8 mouse cellular contexts compared by ENCODE assay signal in genomic region chr2:153239860-153240480, GRCm38 (mm10). TPM values are rescaled to one million over a fixed set of nuclear protein-coding genes. Genes with fewer than 3 reads are reported as not detected.
DNase-seq lines count a peak whose midpoint lies in the region; ATAC-seq lines count a peak whose summit lies in the region.

No protein-coding gene starts in this region.

- H3K9ac ChIP-seq in kidney, embryonic 16.5 days (replicated peaks; ENCODE audit: low read length) = peak overlapping the region; percentile 92
- H3K9ac ChIP-seq in forebrain, embryonic 15.5 days (replicated peaks) = peak overlapping the region; percentile 92
- peak overlapping the region; percentile 98 for H3K9ac ChIP-seq in liver, embryonic 15.5 days

- no peak for DNase-seq in kidney, adult 18-20 months
- DNase-seq in adipocyte (ENCODE audit: low spot score) = peak; percentile 23
- DNase-seq in yolk sac, embryonic 10.5 days (ENCODE audit: low spot score) = peak; percentile 40
- DNase-seq in cerebellum, adult 9-11 months = no peak
- DNase-seq in gastrocnemius, adult 18-20 months (ENCODE audit: low spot score) = no peak

- no peaks in the 10 kb centered on the region for H3K27me3 ChIP-seq in kidney, embryonic 16.5 days (ENCODE audit: insufficient read depth, low read length)
- H3K27me3 ChIP-seq in forebrain, embryonic 15.5 days = no peaks in the 10 kb centered on the region
- H3K27me3 ChIP-seq in liver, embryonic 15.5 days = no peaks in the 10 kb centered on the region

- no peak for ATAC-seq in kidney, embryonic 16.5 days (ENCODE audit: low FRiP score, low TSS enrichment)
- no peak for ATAC-seq in forebrain, embryonic 15.5 days (replicated peaks)
- ATAC-seq in liver, embryonic 15.5 days (ENCODE audit: insufficient read depth) = no peak

- peak overlapping the region; percentile 93 for H3K4me3 ChIP-seq in kidney, embryonic 16.5 days (ENCODE audit: low read length)
- peak overlapping the region; percentile 92 for H3K4me3 ChIP-seq in forebrain, embryonic 15.5 days
- H3K4me3 ChIP-seq in liver, embryonic 15.5 days (replicated peaks) = peak overlapping the region; percentile 91

- peaks cover 37% of the 10 kb centered on the region for H3K4me1 ChIP-seq in kidney, embryonic 16.5 days (ENCODE audit: insufficient read depth, low read length)
- H3K4me1 ChIP-seq in forebrain, embryonic 15.5 days = peaks cover 39% of the 10 kb centered on the region
- H3K4me1 ChIP-seq in liver, embryonic 15.5 days (replicated peaks) = peaks cover 61% of the 10 kb centered on the region

- H3K27ac ChIP-seq in kidney, embryonic 16.5 days (ENCODE audit: low read length) = peak overlapping the region; percentile 88
- H3K27ac ChIP-seq in forebrain, embryonic 15.5 days (replicated peaks) = peak overlapping the region; percentile 27; the same call in 1 of the 2 replicates
- peak overlapping the region; percentile 98 for H3K27ac ChIP-seq in liver, embryonic 15.5 days (replicated peaks)

- H3K4me2 ChIP-seq in kidney, embryonic 16.5 days (replicated peaks; ENCODE audit: low read depth, low read length) = peak overlapping the region; percentile 68
- H3K4me2 ChIP-seq in forebrain, embryonic 15.5 days (replicated peaks) = peak overlapping the region; percentile 84
- peak overlapping the region; percentile 79 for H3K4me2 ChIP-seq in liver, embryonic 15.5 days

- WGBS in kidney, embryonic 16.5 days = 2% methylated on average over 19 of the region's 22 CpGs
- WGBS in forebrain, embryonic 15.5 days = under 1% methylated on average over 22 of the region's 22 CpGs
- 10% methylated on average over 22 of the region's 22 CpGs for WGBS in liver, embryonic 15.5 days (ENCODE audit: insufficient replicate concordance)

- H3K36me3 ChIP-seq in kidney, embryonic 16.5 days (ENCODE audit: insufficient read depth, low read length) = peaks cover 10% of the 10 kb centered on the region; the same call in 1 of the 2 replicates
- H3K36me3 ChIP-seq in forebrain, embryonic 15.5 days = peaks cover 11% of the 10 kb centered on the region
- peaks cover 48% of the 10 kb centered on the region for H3K36me3 ChIP-seq in liver, embryonic 15.5 days (replicated peaks)

- H3K9me3 ChIP-seq in kidney, embryonic 16.5 days (ENCODE audit: low read length) = no peaks in the 10 kb centered on the region
- H3K9me3 ChIP-seq in forebrain, embryonic 15.5 days = no peaks in the 10 kb centered on the region
- no peaks in the 10 kb centered on the region for H3K9me3 ChIP-seq in liver, embryonic 15.5 days (replicated peaks)

RNA-seq across cellular contexts. Expression of gene Plagl2, which starts 1.3 kb away (rescaled TPM):
- 14.0 and 17.3 TPM in 2 replicates for polyA plus RNA-seq in kidney, embryonic 16.5 days (2015; fragmentation: Nextera tagmentation; extraction: Ambion mirVana)
- polyA plus RNA-seq in forebrain, embryonic 15.5 days (2015; fragmentation: Nextera tagmentation; extraction: Ambion mirVana) = 6.8 and 7.7 TPM in 2 replicates
- polyA plus RNA-seq in liver, embryonic 15.5 days (2015; fragmentation: Nextera tagmentation; extraction: Ambion mirVana) = 17.1 TPM in 2 replicates
- 1 to 10 TPM; 2.6 to 3.1 TPM for total RNA-seq in gastrocnemius, adult 18-20 months (2021)

RNA-seq across cellular contexts. Expression of gene Pofut1, which starts 1.4 kb away (rescaled TPM):
- polyA plus RNA-seq in kidney, embryonic 16.5 days (2015; fragmentation: Nextera tagmentation; extraction: Ambion mirVana) = 6.5 and 6.9 TPM in 2 replicates
- 5.7 and 6.6 TPM in 2 replicates for polyA plus RNA-seq in forebrain, embryonic 15.5 days (2015; fragmentation: Nextera tagmentation; extraction: Ambion mirVana)
- polyA plus RNA-seq in liver, embryonic 15.5 days (2015; fragmentation: Nextera tagmentation; extraction: Ambion mirVana) = 2.6 TPM in 2 replicates
- 1 to 10 TPM; 7.3 to 9.5 TPM for total RNA-seq in gastrocnemius, adult 18-20 months (2021)

RNA-seq across cellular contexts. Expression of gene Tspyl3, which starts 14.7 kb away (rescaled TPM):
- 14.0 and 14.6 TPM in 2 replicates for polyA plus RNA-seq in kidney, embryonic 16.5 days (2015; fragmentation: Nextera tagmentation; extraction: Ambion mirVana)
- polyA plus RNA-seq in forebrain, embryonic 15.5 days (2015; fragmentation: Nextera tagmentation; extraction: Ambion mirVana) = 29.4 and 33.1 TPM in 2 replicates
- polyA plus RNA-seq in liver, embryonic 15.5 days (2015; fragmentation: Nextera tagmentation; extraction: Ambion mirVana) = 2.1 and 2.6 TPM in 2 replicates
- under 1 TPM; 0.32 to 0.52 TPM for total RNA-seq in gastrocnemius, adult 18-20 months (2021)

RNA-seq across cellular contexts. Expression of gene Kif3b, which starts 51.2 kb away (rescaled TPM):
- polyA plus RNA-seq in kidney, embryonic 16.5 days (2015; fragmentation: Nextera tagmentation; extraction: Ambion mirVana) = 8.9 TPM in 2 replicates
- polyA plus RNA-seq in forebrain, embryonic 15.5 days (2015; fragmentation: Nextera tagmentation; extraction: Ambion mirVana) = 18.7 and 19.0 TPM in 2 replicates
- 1.4 and 2.0 TPM in 2 replicates for polyA plus RNA-seq in liver, embryonic 15.5 days (2015; fragmentation: Nextera tagmentation; extraction: Ambion mirVana)
- 1 to 10 TPM; 3.0 to 3.8 TPM for total RNA-seq in gastrocnemius, adult 18-20 months (2021)

Comparison
In these comparisons a context has a peak if more than half of its experiments do, and no peak if none do; other contexts are left out.
1. H3K27ac ChIP-seq: peak in every context shown above with its lines; median percentile 98 in liver, embryonic 15.5 days; 88 in kidney, embryonic 16.5 days; 27 in forebrain, embryonic 15.5 days.
2. DNase-seq: peak in adipocyte (single experiment) and yolk sac, embryonic 10.5 days (single experiment); none in kidney, adult 18-20 months (single experiment), cerebellum, adult 9-11 months (single experiment) and gastrocnemius, adult 18-20 months (single experiment).
3. Peak in every context shown above with its lines, with median percentiles within 50 percentile points of each other: H3K4me2 ChIP-seq, H3K4me3 ChIP-seq and H3K9ac ChIP-seq.